Mouse (Mus musculus) midbrain, embryonic 14.5 days (tissue): ENCODE results near the gene Ntsr2. TPM values are rescaled to one million over a fixed set of nuclear protein-coding genes. Genes with fewer than 3 reads are reported as not detected.
A peak's percentile ranks its signal among the peaks of the same experiment; 100 is the strongest.

Experiments
- ATAC-seq: fragments of 200-750 bp; cut with Nextera tagmentation; 2 replicates; pipeline ENCODE4 v1.8.0; 2017; ENCODE audit warnings: moderate number of reproducible peaks, moderate library complexity; ENCODE audit not compliant: low FRiP score, low TSS enrichment
- DNase-seq: peaks from one replicate; pipeline ENCODE4 v3.0.0-alpha.2; 2015
- H3K27ac ChIP-seq: fragments of 300-500 bp; sonication (generic); replicated peaks from 2 replicates; pipeline ENCODE4 v1.5.1; 2014; ENCODE audit warnings: mild to moderate bottlenecking, low read depth, low read length, moderate library complexity
- H3K27me3 ChIP-seq: fragments of 300-500 bp; sonication (generic); 2 replicates; pipeline ENCODE4 v1.6.1; 2014; ENCODE audit warnings: low read length, control low read depth, mixed read lengths; ENCODE audit not compliant: control insufficient read depth, insufficient read depth
- H3K36me3 ChIP-seq: fragments of 300-500 bp; sonication (generic); 2 replicates; pipeline ENCODE4 v1.6.1; 2014; ENCODE audit warnings: low read length, control low read depth; ENCODE audit not compliant: control insufficient read depth, insufficient read depth
- H3K4me1 ChIP-seq: fragments of 300-500 bp; sonication (generic); 2 replicates; pipeline ENCODE4 v1.6.1; 2014; ENCODE audit warnings: mild to moderate bottlenecking, antibody characterized with exemption, low read length, control low read depth; ENCODE audit not compliant: control insufficient read depth, insufficient read depth
- H3K4me2 ChIP-seq: fragments of 300-500 bp; sonication (generic); 2 replicates; pipeline ENCODE4 v1.6.1; 2014; ENCODE audit warnings: mild to moderate bottlenecking, low read length, moderate library complexity
- H3K4me3 ChIP-seq: fragments of 300-500 bp; sonication (generic); replicated peaks from 2 replicates; pipeline ENCODE4 v1.5.1; 2014; ENCODE audit warnings: low read depth, low read length
- H3K9ac ChIP-seq: fragments of 300-500 bp; sonication (generic); replicated peaks from 2 replicates; pipeline ENCODE4 v1.6.1; 2014; ENCODE audit warnings: mild to moderate bottlenecking, low read length, moderate library complexity
- H3K9me3 ChIP-seq: fragments of 300-500 bp; sonication (generic); 2 replicates; pipeline ENCODE4 v1.6.1; 2016; ENCODE audit warnings: low read length, control low read depth, mixed read lengths; ENCODE audit not compliant: control insufficient read depth
- WGBS: fragments of 180-500 bp; shearing (Covaris S2); extraction: QIAGEN DNeasy Blood & Tissue Kit; methylation state at CpG from one replicate; pipeline ENCODE4 v1.1.7; 2014; 5-methylcytosine and 5-hydroxymethylcytosine counted together
- polyA plus RNA-seq: library from polyadenylated mRNA; unstranded; fragments of >200 nt; fragmentation: Nextera tagmentation; extraction: Ambion mirVana; gene quantifications from 2 replicates; pipeline ENCODE4 v1.2.1, GENCODE M21; 2014

Ntsr2 gene
- polyA plus RNA-seq, 1 experiment from 2014 or later, result 1.00 TPM

GRCm38 (mm10) chr12:16642000-16642399, 11.2 kb upstream of the Ntsr2 start:
- H3K4me1 ChIP-seq, result 0 out of 2 replicates have a peak, but pooled peaks cover 8% of the 10 kb centered on the region
- H3K4me2 ChIP-seq, result no peak overlapping the region
- H3K27ac ChIP-seq, result no peak overlapping the region
- H3K4me3 ChIP-seq, result no peak overlapping the region
- ATAC-seq (no peak), DNase-seq (no peak)
- no peak overlapping the region for H3K9ac ChIP-seq
- no peaks in the 10 kb centered on the region for H3K36me3 ChIP-seq
- 69% methylated on average over 5 of the region's 5 CpGs for WGBS
- no peaks in the 10 kb centered on the region for H3K9me3 ChIP-seq
- no peaks in the 10 kb centered on the region for H3K27me3 ChIP-seq

DNA sequence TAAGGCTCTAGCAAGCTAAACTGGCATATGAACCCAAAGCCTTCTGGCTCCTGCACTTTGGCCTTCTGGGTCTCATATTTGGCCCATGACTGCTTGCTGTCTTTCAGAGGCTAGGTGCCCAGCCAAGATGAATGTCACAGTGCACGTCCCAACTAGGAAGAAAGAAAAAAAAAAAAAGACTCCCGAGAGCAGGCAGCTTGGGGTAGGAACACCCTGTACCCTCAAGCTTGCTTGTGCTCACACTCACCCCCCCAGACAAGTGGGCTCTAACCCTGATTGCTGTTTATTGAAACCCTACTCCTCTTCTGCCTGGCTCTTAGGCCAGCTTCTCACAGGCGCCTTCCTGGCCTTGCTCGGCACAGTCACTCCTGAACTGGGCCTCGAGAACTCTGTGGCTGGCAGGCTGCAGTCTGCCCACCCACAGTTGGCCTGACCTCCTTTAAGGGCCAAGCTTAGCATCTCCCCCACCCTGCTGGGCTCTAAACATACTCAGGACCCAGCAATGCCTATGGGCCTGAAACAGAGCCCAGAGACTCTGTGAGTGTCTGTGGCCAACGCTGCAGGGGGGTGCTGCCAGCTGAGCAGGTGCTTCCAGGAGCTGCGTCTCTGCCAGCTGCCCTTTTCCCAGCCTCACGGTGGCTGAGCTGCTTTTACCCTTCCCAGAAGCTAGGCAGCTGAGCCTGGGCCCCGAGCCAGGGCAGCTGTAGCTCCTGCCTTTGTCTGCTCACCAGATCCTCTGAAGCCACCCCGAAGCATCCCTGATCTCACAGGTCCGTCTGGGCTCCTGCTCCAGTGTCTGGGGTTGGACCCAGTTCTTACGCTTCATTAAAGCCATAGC, 9.5 kb upstream of the Ntsr2 start:
- Histone ChIP-seq H3K27ac (peak overlapping the region; percentile 60), H3K36me3 (no peaks in the 10 kb centered on the region), H3K9me3 (no peaks in the 10 kb centered on the region), H3K4me2 (no peak overlapping the region), H3K4me1 (0 out of 2 replicates have a peak, but pooled peaks cover 8% of the 10 kb centered on the region), H3K4me3 (no peak overlapping the region), H3K27me3 (no peaks in the 10 kb centered on the region), H3K9ac (0 out of 2 replicates have a peak overlapping the region, but pooled peaks have one; percentile 0)
- 30% methylated on average over 12 of the region's 12 CpGs for WGBS
- DNase-seq (peak; percentile 79), ATAC-seq (peak; percentile 84)

DNA sequence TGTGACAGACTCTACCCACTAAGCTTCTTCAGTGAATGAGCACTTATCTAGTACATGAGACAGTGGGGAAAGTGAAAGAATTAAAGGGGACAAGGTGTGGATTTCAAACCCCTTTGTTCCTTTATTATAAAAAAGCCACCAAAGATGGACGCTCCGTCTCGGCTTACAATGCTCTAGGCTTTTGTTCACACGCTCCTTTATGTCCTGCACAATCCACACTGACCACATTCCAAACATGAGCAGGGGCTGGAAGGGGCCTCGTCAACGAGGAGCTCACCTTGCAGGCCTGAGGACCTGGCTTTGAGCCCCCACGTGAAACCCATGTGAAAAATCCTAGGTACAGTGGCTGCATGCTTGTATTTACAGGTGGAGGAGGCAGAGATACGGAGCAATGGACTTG, 8.5 kb upstream of the Ntsr2 start:
- Histone ChIP-seq H3K27me3 (no peaks in the 10 kb centered on the region), H3K9me3 (no peaks in the 10 kb centered on the region), H3K4me2 (no peak overlapping the region), H3K36me3 (no peaks in the 10 kb centered on the region), H3K9ac (no peak overlapping the region), H3K4me3 (no peak overlapping the region), H3K4me1 (0 out of 2 replicates have a peak, but pooled peaks cover 8% of the 10 kb centered on the region), H3K27ac (peak overlapping the region; percentile 60)
- ATAC-seq, result no peak
- 36% methylated on average over 8 of the region's 8 CpGs for WGBS
- peak; percentile 18 for DNase-seq

- no peak for ATAC-seq
- Histone ChIP-seq H3K9me3 (no peaks in the 10 kb centered on the region), H3K27me3 (no peaks in the 10 kb centered on the region; the same call in 1 of the 2 replicates), H3K9ac (no peak overlapping the region), H3K27ac (no peak overlapping the region), H3K4me1 (0 out of 2 replicates have a peak, but pooled peaks cover 8% of the 10 kb centered on the region), H3K4me3 (no peak overlapping the region), H3K36me3 (no peaks in the 10 kb centered on the region), H3K4me2 (no peak overlapping the region)
- 53% methylated on average over 9 of the region's 9 CpGs for WGBS
- no peak for DNase-seq
Measured at GRCm38 (mm10) chr12:16646780-16647409, 6.3 kb upstream of the Ntsr2 start.

- Histone ChIP-seq H3K4me2 (no peak overlapping the region), H3K9me3 (no peaks in the 10 kb centered on the region), H3K9ac (no peak overlapping the region), H3K27me3 (peaks cover 6% of the 10 kb centered on the region), H3K36me3 (no peaks in the 10 kb centered on the region), H3K4me1 (peaks cover 8% of the 10 kb centered on the region; the same call in 1 of the 2 replicates), H3K27ac (no peak overlapping the region), H3K4me3 (no peak overlapping the region)
- DNase-seq (no peak), ATAC-seq (no peak)
- WGBS, result 92% methylated on average over 6 of the region's 6 CpGs
Measured at GRCm38 (mm10) chr12:16648273-16648672, 4.9 kb upstream of the Ntsr2 start.

GRCm38 (mm10) chr12:16649819-16650218, 3.4 kb upstream of the Ntsr2 start:
- no peaks in the 10 kb centered on the region for H3K36me3 ChIP-seq
- H3K9ac ChIP-seq, result no peak overlapping the region
- no peak for DNase-seq
- no peak for ATAC-seq
- WGBS, result 82% methylated on average over 6 of the region's 6 CpGs
- peaks cover 7% of the 10 kb centered on the region; the same call in 1 of the 2 replicates for H3K4me1 ChIP-seq
- H3K4me2 ChIP-seq, result no peak overlapping the region
- no peak overlapping the region for H3K27ac ChIP-seq
- H3K4me3 ChIP-seq, result no peak overlapping the region
- peaks cover 22% of the 10 kb centered on the region for H3K27me3 ChIP-seq
- H3K9me3 ChIP-seq, result no peaks in the 10 kb centered on the region

DNA sequence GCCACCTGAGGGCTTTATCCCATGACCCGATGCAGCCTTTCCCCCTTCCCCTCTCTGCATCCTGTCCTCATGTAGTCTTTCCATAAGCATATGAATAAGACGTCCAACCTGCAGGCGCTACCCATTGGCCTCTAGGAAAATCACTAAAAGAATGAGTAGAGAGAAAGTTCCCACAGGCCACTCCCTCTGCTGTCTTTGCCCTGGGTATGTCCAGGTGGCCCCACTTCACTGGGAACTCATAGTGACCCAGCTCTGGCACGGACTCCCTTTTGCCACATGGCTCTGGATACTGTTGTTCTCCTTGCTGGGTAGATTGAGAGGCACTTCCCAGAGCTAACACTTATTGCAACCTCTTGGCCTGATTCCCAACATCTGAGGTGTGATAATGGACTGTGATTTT, 2.4 kb downstream of the Ntsr2 start:
- WGBS, result 77% methylated on average over 4 of the region's 4 CpGs
- no peaks in the 10 kb centered on the region for H3K36me3 ChIP-seq
- no peak overlapping the region for H3K27ac ChIP-seq
- ATAC-seq (no peak), DNase-seq (no peak)
- no peaks in the 10 kb centered on the region for H3K9me3 ChIP-seq
- peaks cover 27% of the 10 kb centered on the region for H3K27me3 ChIP-seq
- no peak overlapping the region for H3K9ac ChIP-seq
- no peak overlapping the region for H3K4me3 ChIP-seq
- peaks cover 7% of the 10 kb centered on the region; the same call in 1 of the 2 replicates for H3K4me1 ChIP-seq
- H3K4me2 ChIP-seq, result no peak overlapping the region

DNA sequence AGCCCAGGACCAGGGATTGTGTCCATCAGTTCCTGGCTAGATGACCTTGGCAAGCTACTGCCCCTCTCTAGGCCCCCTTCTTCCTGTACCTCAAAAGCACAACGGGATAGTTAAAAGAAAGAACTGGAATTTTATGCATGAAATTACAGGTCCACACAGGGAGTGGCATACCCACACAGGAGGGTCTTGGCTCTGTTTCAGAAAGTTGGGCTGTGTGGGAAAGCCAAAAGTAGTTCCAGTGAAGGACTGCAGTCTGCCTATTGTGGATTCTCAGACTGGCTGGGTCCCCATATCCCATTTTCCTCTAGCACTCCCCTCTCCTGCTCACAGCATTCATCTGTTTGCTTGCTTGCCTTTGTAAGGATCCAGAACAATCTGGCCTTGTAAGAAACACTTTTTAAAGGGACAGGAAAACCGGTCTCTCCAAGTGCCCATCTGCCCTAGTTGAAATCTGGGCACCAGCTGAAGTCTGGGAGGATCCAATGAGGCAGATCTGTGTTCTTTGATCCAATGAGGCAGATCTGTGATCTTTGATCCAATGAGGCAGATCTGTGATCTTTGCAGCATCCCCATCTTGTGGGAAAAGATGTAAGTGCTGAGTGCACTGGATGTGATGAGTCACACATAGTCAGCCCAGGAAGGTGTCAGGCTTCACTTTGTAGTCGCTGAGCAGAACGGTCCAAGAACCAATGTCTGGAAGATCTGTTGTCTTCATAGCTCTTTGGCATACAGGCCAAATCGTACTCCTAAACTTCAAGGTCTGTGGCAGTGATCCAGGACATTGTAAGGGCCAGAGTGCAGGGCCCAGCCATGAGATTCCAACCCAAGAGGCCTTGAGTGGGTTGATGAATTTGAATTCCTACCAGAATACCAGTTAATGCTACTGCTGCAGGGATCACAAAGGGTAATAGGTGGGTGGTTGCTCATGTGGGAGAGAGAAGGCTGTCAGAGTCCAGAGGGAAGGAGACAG, 4.0 kb downstream of the Ntsr2 start:
- Histone ChIP-seq H3K4me3 (no peak overlapping the region), H3K4me1 (peaks cover 7% of the 10 kb centered on the region; the same call in 1 of the 2 replicates), H3K27ac (no peak overlapping the region), H3K36me3 (no peaks in the 10 kb centered on the region), H3K9me3 (no peaks in the 10 kb centered on the region), H3K4me2 (no peak overlapping the region), H3K27me3 (peaks cover 27% of the 10 kb centered on the region), H3K9ac (no peak overlapping the region)
- DNase-seq (no peak), ATAC-seq (no peak)
- WGBS, result 67% methylated on average over 5 of the region's 5 CpGs
